Mouse (Mus musculus) induced T-regulatory cell, adult 2 months (primary cell): ENCODE measurements around the gene Tmem119.

Source experiments
- DNase-seq: peaks from one replicate; pipeline ENCODE4 v3.0.0-alpha.2; 2012; ENCODE audit warnings: low read depth

The Tmem119 gene

GRCm38 (mm10) chr5:113765641-113766526 lies 34.4 kb downstream of the Tmem119 start:
- DNase-seq: no peak

DNA sequence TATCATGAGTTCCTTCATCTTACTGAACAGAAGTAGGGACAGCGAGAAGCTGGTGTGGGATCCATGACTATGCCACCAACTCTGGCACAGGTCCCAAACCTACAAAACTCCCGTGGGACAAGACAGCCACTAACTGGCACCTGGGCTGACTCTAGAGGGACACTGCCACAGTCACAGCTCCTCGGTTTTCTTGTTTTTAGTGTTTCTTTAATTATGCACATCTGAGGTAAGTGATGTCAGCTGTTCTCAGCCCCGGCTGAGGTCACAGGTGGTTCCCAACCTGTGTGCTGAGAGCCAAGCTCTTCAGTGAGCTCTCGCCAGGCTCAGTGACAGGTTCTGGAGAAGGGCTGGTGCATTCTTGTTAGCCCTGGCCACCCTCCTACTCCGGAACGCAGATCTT lies 35.9 kb downstream of the Tmem119 start:
- DNase-seq: no peak

DNA sequence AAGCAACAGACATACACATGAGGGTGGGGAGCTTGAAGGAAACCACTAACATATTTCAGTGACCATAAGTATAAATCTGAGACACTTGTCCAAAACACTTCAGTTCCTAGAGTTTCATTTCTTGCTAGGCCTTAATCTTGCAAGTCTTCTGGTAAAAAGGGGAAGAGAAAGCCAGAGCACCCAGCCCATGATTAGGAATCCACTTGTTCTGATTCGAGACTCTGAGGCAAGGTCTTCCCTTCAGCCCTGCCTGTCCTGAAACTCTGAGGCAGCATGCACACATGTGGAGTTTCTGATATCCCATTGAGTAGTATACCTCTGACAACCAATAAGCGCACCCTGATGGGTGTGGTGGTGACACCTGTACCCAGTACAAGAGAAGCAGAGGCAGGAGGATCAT lies 38.7 kb downstream of the Tmem119 start:
- DNase-seq: no peak

DNA sequence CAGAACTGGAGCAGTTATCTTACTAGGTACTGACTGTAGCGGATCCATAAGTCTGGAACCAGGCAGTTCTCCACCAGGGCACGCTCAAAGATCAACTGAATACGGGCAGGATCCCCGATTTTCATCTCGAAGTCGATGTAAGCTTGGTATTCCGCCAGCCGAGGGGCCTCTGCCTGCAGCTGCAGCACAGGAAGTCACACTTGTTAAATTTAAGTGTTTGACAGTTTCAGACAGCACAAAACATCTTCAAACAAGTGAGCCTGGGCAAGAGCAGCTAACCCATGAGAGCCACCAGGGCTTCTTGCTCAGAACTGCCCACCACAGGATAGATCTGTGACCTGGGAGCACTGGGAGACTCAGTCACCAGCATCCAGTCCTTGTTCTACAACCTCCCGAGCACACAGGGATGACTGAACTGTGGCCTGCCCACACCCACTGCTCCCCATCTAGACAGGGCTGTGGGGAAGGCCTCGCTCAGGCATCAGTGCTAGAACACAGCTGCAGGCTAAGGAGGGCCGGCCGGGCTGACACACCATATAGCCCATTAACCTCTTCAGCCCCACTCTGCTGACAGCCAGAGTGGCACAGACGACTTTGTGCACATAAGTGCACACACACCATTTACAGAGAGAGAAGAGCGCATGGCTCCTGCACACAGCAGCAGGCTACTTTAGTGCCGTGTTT lies 44.8 kb downstream of the Tmem119 start:
- DNase-seq: no peak

GRCm38 (mm10) chr5:113751521-113752157 lies 48.7 kb downstream of the Tmem119 start:
- no peak for DNase-seq

GRCm38 (mm10) chr5:113748556-113749331 lies 51.6 kb downstream of the Tmem119 start:
- DNase-seq: no peak

GRCm38 (mm10) chr5:113747629-113748028 lies 52.7 kb downstream of the Tmem119 start:
- no peak for DNase-seq
